Mouse (Mus musculus): ENCODE results near the gene Zbtb8os. TPM values are rescaled to one million over a fixed set of nuclear protein-coding genes. Genes with fewer than 3 reads are reported as not detected.
"Not testable (repeated sequence)": the region's sequence is repeated elsewhere in the genome, so short reads cannot be mapped to it uniquely, and the experiment has no call there.

Gene Zbtb8os
- total RNA-seq, 2 experiments from 2014 or later, result 18.9 to 24.7 TPM

DNA sequence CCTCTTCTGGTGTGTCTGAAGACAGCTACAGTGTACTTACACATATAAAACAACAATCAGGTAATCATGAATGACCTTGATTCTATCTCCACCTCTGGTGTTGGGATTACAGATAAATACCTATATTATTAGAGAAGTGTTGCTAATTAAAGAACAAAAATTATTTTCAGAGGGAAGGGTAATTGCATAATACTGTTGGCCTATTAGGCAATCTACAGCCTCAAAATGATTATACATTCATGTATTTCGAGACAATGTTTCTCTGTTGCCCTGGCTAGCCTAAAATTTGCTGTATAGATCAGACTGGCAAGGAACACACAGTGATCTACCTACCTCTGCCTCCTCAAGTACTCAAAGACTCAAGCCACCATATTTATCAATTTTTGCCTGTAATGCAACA, 12.0 kb upstream of the Zbtb8os start:
- intact Hi-C loops (cut with DNase I), result no loop called here
- DNase-seq (ENCODE audit: extremely low spot score in 1 of 2, low spot score in 2 of 2), result no peak

- intact Hi-C loops (cut with DNase I), result no loop called here
- no peak for DNase-seq (ENCODE audit: extremely low spot score in 1 of 2, low spot score in 2 of 2)
Measured at GRCm38 (mm10) chr4:129324756-129325155, 10.7 kb upstream of the Zbtb8os start.

- intact Hi-C loops (cut with DNase I), result no loop called here
Measured at GRCm38 (mm10) chr4:129326191-129326590, 9.3 kb upstream of the Zbtb8os start.

DNA sequence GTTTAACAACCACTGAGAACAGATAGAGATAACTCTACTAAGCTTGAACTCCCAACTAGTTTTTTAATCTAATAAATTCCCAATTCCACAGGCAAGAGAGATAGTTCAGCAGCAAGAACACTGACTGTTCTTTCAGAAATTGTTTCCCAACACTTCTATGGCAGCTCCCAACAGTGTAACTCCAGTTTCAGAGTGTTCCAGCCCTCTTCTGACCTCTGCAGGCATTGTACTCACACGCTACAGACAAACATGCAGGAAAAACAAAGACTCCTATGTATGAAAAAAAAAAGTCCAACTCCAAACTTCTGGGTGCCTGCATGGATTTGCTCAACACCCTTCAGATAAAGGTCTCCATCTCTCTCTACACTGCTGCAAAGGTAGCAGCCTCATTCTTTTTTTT, 2.6 kb upstream of the Zbtb8os start:
- DNase-seq (ENCODE audit: extremely low spot score in 1 of 2, low spot score in 2 of 2), result no peak
- intact Hi-C loops (cut with DNase I), result no loop called here

More at GRCm38 (mm10) chr4:129326191-129326590, 9.3 kb upstream of the Zbtb8os start:
- DNase-seq (ENCODE audit: extremely low spot score in 1 of 2, low spot score in 2 of 2), result no peak

- intact Hi-C loops (cut with DNase I), result no loop called here
Measured at GRCm38 (mm10) chr4:129334677-129335215, 749 bp upstream of the Zbtb8os start.

GRCm38 (mm10) chr4:129336291-129336690, 796 bp downstream of the Zbtb8os start:
- intact Hi-C loops (cut with DNase I), result no loop called here
- DNase-seq (ENCODE audit: extremely low spot score in 1 of 2, low spot score in 2 of 2), result no peak

More at GRCm38 (mm10) chr4:129334677-129335215, 749 bp upstream of the Zbtb8os start:
- no peak for DNase-seq (ENCODE audit: extremely low spot score in 1 of 2, low spot score in 2 of 2)

GRCm38 (mm10) chr4:129339743-129340142, 4.2 kb downstream of the Zbtb8os start:
- DNase-seq (ENCODE audit: extremely low spot score in 1 of 2, low spot score in 2 of 2), result no peak
- intact Hi-C loops (cut with DNase I), result no loop called here

DNA sequence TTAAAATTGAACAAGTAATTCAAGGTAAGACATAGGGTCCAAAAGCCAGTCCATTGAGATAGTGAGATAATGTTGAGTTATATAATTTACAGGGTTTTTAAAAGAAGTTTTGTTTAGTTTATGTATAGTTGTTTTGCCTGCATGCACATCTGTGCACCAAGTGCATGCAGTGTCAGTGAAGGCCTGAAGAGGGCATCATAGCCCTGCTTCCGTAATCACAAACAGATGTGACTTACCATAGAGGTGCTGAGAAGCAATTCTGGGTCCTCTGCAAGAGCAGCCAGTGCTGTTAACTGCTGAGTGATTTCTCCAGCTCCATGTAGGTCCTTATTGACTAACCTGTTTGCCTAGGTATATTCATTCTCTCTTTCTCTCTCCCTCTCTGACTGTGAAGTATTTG, 6.4 kb downstream of the Zbtb8os start:
- intact Hi-C loops (cut with DNase I), result no loop called here
- DNase-seq (ENCODE audit: extremely low spot score in 1 of 2, low spot score in 2 of 2), result no peak

GRCm38 (mm10) chr4:129342705-129343104, 7.2 kb downstream of the Zbtb8os start:
- DNase-seq (ENCODE audit: extremely low spot score in 1 of 2, low spot score in 2 of 2), result no peak
- intact Hi-C loops (cut with DNase I), result no loop called here

- DNase-seq (ENCODE audit: extremely low spot score in 1 of 2, low spot score in 2 of 2), result peak; percentile 47 to 58
- intact Hi-C loops (cut with DNase I), result no loop called here
Measured at GRCm38 (mm10) chr4:129346481-129347154, 11.1 kb downstream of the Zbtb8os start.

- intact Hi-C loops (cut with DNase I), result loop anchor here (2.0 to 5.0 kb wide), 2 partner anchors 57 to 104 kb away; no protein-coding TSS in a partner anchor
- peak; percentile 54 to 78 for DNase-seq (ENCODE audit: extremely low spot score in 1 of 2, low spot score in 2 of 2)
Measured at GRCm38 (mm10) chr4:129350644-129351043, 15.1 kb downstream of the Zbtb8os start.

- intact Hi-C loops (cut with DNase I), result loop anchor here (2.0 to 5.0 kb wide), 2 partner anchors 56 to 104 kb away; no protein-coding TSS in a partner anchor
- peak in 1 of 2 experiments; percentile 56 for DNase-seq (ENCODE audit: extremely low spot score in 1 of 2, low spot score in 2 of 2)
Measured at GRCm38 (mm10) chr4:129351111-129351510, 15.6 kb downstream of the Zbtb8os start.

DNA sequence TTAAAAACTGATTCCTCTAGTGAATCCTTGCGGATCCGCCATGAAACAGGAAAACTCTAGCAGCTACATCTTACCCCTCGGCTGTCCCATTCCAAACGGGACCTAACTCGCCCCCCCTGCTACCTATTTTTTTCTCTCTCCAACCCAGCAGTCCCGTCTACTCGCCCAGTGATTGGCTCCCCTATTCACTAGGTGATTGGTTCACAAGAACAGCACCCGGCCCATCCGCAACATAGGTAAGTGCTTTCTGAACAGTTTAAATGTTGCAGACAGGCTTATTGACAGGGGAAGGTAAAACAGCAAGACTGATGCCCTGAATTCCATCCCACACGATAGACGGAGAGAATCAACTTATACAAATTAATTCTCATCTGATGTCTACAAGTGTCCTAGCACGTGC, 17.7 kb downstream of the Zbtb8os start:
- no peak for DNase-seq (ENCODE audit: extremely low spot score in 1 of 2, low spot score in 2 of 2)
- intact Hi-C loops (cut with DNase I), result loop anchor here (5.0 kb wide), 1 partner anchor 54 kb away; no protein-coding TSS in a partner anchor

DNA sequence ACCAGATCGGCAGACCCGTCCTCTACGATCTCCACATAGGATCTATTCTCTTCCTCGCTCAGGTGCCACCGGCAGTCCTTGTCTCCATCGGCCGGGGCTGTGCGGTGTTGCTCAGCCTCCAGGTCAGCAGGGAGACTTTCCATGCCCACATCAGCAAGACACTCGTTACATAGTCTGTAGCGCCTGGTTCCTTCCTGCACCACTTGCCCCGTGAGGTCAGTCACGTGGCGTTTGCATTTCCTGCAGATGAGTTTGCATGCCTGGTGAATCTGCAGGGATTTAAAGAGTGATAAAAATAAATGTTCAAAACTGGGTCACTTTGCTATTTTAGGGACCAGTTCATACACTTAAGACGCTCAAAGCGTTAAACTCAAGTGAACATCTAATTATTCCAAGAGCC, 18.7 kb downstream of the Zbtb8os start:
- DNase-seq (ENCODE audit: extremely low spot score in 1 of 2, low spot score in 2 of 2), result peak in 1 of 2 experiments; percentile 30
- intact Hi-C loops (cut with DNase I), result loop anchor here (5.0 kb wide), 1 partner anchor 53 kb away; no protein-coding TSS in a partner anchor

DNA sequence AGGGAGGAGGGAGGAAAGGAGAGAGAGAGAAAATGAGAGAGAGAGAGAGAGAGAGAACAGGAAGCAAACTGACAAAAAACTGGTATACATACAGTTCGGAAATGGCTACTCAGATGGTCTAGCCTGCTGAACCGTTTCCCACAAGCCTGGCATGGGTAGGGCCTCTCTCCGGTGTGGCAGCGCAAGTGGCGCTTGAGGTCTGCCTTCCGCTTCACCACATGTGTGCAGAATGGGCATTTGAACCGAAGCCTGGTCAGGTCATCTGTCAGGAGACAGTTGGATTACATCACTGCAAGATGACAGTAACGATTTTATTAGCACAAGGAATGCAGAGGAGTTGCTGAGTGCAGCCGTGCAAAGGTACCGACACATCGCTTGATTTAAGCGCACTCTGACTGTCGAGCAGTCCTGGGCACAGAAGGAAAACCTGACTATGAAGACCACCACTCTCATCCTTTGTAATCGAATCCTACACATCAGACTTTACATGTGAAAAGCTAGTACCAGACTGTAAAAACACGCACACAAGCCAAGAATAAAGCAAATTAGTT, 22.2 kb downstream of the Zbtb8os start:
- DNase-seq (ENCODE audit: extremely low spot score in 1 of 2, low spot score in 2 of 2), result no peak
- intact Hi-C loops (cut with DNase I), result no loop called here

DNA sequence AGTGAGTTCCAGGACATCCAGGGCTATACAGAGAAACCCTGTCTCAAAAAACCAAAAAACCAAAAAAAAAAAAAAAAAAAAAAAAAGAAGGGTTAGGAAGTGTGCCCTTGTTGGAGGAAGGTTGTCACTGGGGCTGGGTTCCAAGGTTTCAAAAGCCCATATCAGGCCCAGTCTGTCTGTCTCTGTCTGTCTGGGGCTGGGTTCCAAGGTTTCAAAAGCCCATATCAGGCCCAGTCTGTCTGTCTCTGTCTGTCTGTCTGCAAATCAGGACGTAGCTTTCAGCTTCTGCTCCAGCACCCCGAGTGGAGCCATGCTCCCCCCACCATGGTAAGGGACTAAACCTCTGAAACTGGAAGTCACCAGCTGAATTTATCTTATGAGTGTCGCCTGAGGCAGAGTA, 26.7 kb downstream of the Zbtb8os start:
- intact Hi-C loops (cut with DNase I); DNase-seq (ENCODE audit: extremely low spot score in 1 of 2, low spot score in 2 of 2): not testable (repeated sequence)

DNA sequence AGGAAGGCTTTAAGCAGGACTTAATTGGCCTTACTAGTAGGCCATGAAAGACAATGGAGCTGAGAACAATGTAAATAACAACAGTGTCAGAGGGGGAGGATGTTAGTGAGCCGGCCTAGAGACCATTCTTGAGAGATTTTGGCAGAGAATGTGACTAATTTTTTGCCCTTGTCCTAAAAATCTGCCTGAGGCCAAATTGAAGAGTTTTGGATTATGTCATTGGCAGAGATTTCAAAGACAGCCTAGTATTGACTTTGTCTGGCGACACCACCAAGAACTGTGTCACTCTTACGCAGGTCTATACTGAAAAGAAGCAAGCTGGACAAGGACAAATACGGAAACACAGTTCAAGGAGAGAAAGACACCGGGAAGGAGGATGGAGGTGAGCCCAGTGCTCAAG, 27.3 kb downstream of the Zbtb8os start:
- DNase-seq (ENCODE audit: extremely low spot score in 1 of 2, low spot score in 2 of 2), result no peak
- intact Hi-C loops (cut with DNase I), result no loop called here

- intact Hi-C loops (cut with DNase I), result no loop called here
- no peak for DNase-seq (ENCODE audit: extremely low spot score in 1 of 2, low spot score in 2 of 2)
Measured at GRCm38 (mm10) chr4:129363463-129363862, 28.0 kb downstream of the Zbtb8os start.

- DNase-seq (ENCODE audit: extremely low spot score in 1 of 2, low spot score in 2 of 2), result no peak
- intact Hi-C loops (cut with DNase I), result no loop called here
Measured at GRCm38 (mm10) chr4:129364379-129364778, 28.9 kb downstream of the Zbtb8os start.

GRCm38 (mm10) chr4:129365224-129365623, 29.7 kb downstream of the Zbtb8os start:
- no peak for DNase-seq (ENCODE audit: extremely low spot score in 1 of 2, low spot score in 2 of 2)

More at GRCm38 (mm10) chr4:129365224-129365623, 29.7 kb downstream of the Zbtb8os start:
- intact Hi-C loops (cut with DNase I), result no loop called here
